Mouse (Mus musculus): Measurements from ENCODE around the gene Rapgef6. TPM values are rescaled to one million over a fixed set of nuclear protein-coding genes. Genes with fewer than 3 reads are reported as not detected.

The Rapgef6 gene
- polyA plus RNA-seq, 1 experiment from 2014 or later, result 39.7 TPM

DNA sequence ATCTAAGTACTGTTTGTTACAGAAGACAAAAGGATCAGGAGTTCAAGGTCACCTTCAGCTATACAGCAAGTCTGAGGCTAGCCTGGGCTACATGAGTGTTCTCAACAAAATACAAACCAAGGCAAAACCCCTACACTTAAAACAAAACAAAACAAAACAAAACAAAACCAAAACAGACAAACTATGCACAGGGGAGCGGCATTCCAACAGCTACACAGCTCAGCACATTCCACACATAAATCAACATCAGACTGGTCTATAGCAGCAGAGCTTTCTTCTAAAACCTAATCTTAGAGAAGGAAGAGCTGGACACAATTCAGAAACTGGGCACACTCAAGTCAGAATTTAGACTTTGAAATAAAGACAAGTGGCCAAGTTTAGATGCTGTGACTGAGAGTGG is 221.6 kb downstream of the Rapgef6 start:
- no peak overlapping the region for H3K4me2 ChIP-seq (replicated peaks)
- H3K4me3 ChIP-seq, result no peak overlapping the region
- peaks cover 35% of the 10 kb centered on the region for H3K36me3 ChIP-seq
- H3K4me1 ChIP-seq, result no peaks in the 10 kb centered on the region
- 90% methylated on average over 1 of the region's 1 CpGs for WGBS
- H3K27me3 ChIP-seq, result no peaks in the 10 kb centered on the region
- no peak overlapping the region for H3K9ac ChIP-seq
- no peak overlapping the region for H3K27ac ChIP-seq
- no peak for ATAC-seq (ENCODE audit: low FRiP score, low read depth)
- H3K9me3 ChIP-seq, result no peaks in the 10 kb centered on the region

Small RNA genes lying within 50 kb of the gene (microRNA-seq; reads per million reads assigned to microRNA genes)
- not detected for gene Gm26116

Other genes with a start within 250 kb of the Rapgef6 start
- 0.93 and 1.0 TPM in 2 replicates for gene Acsl6, start 219.0 kb upstream of the Rapgef6 start, polyA plus RNA-seq (2015; fragmentation: Nextera tagmentation; extraction: Ambion mirVana)
- gene Meikin, start 152.2 kb upstream of the Rapgef6 start, polyA plus RNA-seq (2015; fragmentation: Nextera tagmentation; extraction: Ambion mirVana), result not detected in 2 replicates
- gene Fnip1, start 84.6 kb upstream of the Rapgef6 start, polyA plus RNA-seq (2015; fragmentation: Nextera tagmentation; extraction: Ambion mirVana), result 10.3 and 11.6 TPM in 2 replicates